Mouse (Mus musculus) kidney, adult 11 months (tissue): Measurements from ENCODE around the gene Diaph2.
"Not testable (repeated sequence)": the region's sequence is repeated elsewhere in the genome, so short reads cannot be mapped to it uniquely, and the experiment has no call there.

Source experiments
- DNase-seq: peaks from one replicate; pipeline ENCODE4 v3.0.0; 2022

Diaph2 gene

GRCm38 (mm10) chrX:130350808-130351435 lies 601.4 kb downstream of the Diaph2 start:
- DNase-seq: no peak

GRCm38 (mm10) chrX:130351480-130351879 lies 601.9 kb downstream of the Diaph2 start:
- DNase-seq: no peak

GRCm38 (mm10) chrX:130393508-130394145 lies 644.1 kb downstream of the Diaph2 start:
- DNase-seq: no peak

GRCm38 (mm10) chrX:130403214-130403613 lies 653.7 kb downstream of the Diaph2 start:
- no peak for DNase-seq

- DNase-seq: not testable (repeated sequence)
Measured at GRCm38 (mm10) chrX:130407471-130407870, 657.9 kb downstream of the Diaph2 start.

- DNase-seq: no peak
Measured at GRCm38 (mm10) chrX:130408985-130409384, 659.4 kb downstream of the Diaph2 start.

GRCm38 (mm10) chrX:130423134-130423533 lies 673.6 kb downstream of the Diaph2 start:
- DNase-seq: no peak

- no peak for DNase-seq
Measured at GRCm38 (mm10) chrX:130451822-130452487, 702.4 kb downstream of the Diaph2 start.

- no peak for DNase-seq
Measured at GRCm38 (mm10) chrX:130452488-130452823, 702.9 kb downstream of the Diaph2 start.

GRCm38 (mm10) chrX:130473133-130473532 lies 723.6 kb downstream of the Diaph2 start:
- no peak for DNase-seq

GRCm38 (mm10) chrX:130480877-130481276 lies 731.3 kb downstream of the Diaph2 start:
- no peak for DNase-seq

GRCm38 (mm10) chrX:130502680-130503464 lies 753.3 kb downstream of the Diaph2 start:
- no peak for DNase-seq

GRCm38 (mm10) chrX:130503465-130503860 lies 753.9 kb downstream of the Diaph2 start:
- no peak for DNase-seq

- DNase-seq: no peak
Measured at GRCm38 (mm10) chrX:130505626-130506025, 756.1 kb downstream of the Diaph2 start.
